Mouse (Mus musculus): ENCODE results near the gene Efcab7. TPM values are rescaled to one million over a fixed set of nuclear protein-coding genes. Genes with fewer than 3 reads are reported as not detected.

Gene Efcab7
- total RNA-seq, 2 experiments from 2014 or later: 6.5 to 7.5 TPM

GRCm38 (mm10) chr4:99941655-99942414 is 112.8 kb downstream of the Efcab7 start:
- DNase-seq (ENCODE audit: low spot score in 2 of 2): no peak

- DNase-seq (ENCODE audit: low spot score in 2 of 2): no peak
These were observed 115.6 kb downstream of the Efcab7 start for GRCm38 (mm10) chr4:99944606-99945005.

DNA sequence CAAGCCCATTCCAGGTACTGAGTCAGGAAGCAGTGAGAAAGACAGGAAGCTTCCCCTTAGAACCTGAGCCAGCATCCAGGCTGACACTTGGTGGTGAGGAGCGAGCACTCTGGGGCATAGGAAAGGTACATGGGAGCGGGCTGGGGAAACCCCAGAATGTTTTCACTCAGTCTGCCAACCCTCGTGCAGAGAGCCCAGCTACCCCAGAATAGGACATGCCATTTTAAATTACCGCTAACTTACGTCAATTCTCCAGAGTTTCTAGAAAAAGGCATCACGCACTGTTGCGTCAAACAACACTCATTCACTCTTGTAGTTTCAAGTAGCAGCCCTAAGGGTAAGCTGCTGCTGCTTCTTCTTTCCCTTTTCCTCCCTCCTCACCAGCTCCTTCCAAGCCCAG is 116.0 kb downstream of the Efcab7 start:
- DNase-seq (ENCODE audit: low spot score in 2 of 2): no peak

- DNase-seq (ENCODE audit: low spot score in 2 of 2): no peak
These were observed 117.5 kb downstream of the Efcab7 start for GRCm38 (mm10) chr4:99946516-99946915.

DNA sequence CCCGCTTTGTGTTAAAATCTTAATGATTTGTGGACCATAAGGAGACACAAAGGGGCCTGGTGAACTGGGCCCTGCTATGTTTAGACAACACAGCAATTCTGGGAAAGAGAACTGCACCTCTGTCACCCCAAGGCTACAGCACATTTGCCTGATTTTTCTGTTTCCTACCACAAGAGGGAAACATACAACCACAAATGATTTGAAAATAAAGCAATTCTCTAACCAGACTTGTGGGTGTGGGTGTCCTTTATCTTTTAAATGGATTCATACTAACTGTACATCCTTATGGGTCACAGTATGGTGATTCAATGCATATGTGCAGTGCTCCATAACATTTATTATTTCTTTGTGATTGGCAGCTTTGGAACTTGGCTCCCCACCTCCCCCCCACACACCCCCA is 118.2 kb downstream of the Efcab7 start:
- DNase-seq (ENCODE audit: low spot score in 2 of 2): peak in 1 of 2 experiments; percentile 40

- DNase-seq (ENCODE audit: low spot score in 2 of 2): no peak
These were observed 118.9 kb downstream of the Efcab7 start for GRCm38 (mm10) chr4:99947896-99948295.

- DNase-seq (ENCODE audit: low spot score in 2 of 2): no peak
These were observed 124.9 kb downstream of the Efcab7 start for GRCm38 (mm10) chr4:99953904-99954303.

GRCm38 (mm10) chr4:99955396-99955795 is 126.4 kb downstream of the Efcab7 start:
- DNase-seq (ENCODE audit: low spot score in 2 of 2): no peak

DNA sequence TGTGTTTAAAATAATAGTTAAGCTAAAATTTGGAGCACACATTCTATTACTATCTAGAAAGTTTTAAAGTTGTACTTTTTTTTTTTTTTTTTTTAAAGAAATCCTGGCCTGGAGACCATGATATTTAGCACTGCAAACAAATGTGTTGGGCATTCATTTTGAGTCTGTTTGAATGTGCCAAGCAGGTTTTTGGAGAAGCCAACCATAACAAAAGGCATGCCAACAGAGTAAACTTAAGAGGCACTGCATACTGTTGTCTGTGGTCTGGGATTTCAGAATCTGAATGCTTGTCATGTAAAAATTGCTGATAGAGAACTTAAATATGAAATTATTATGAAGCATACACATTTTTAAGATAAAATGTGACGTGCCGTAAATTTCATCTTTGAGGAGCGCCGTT is 128.2 kb downstream of the Efcab7 start:
- no peak for DNase-seq (ENCODE audit: low spot score in 2 of 2)

DNA sequence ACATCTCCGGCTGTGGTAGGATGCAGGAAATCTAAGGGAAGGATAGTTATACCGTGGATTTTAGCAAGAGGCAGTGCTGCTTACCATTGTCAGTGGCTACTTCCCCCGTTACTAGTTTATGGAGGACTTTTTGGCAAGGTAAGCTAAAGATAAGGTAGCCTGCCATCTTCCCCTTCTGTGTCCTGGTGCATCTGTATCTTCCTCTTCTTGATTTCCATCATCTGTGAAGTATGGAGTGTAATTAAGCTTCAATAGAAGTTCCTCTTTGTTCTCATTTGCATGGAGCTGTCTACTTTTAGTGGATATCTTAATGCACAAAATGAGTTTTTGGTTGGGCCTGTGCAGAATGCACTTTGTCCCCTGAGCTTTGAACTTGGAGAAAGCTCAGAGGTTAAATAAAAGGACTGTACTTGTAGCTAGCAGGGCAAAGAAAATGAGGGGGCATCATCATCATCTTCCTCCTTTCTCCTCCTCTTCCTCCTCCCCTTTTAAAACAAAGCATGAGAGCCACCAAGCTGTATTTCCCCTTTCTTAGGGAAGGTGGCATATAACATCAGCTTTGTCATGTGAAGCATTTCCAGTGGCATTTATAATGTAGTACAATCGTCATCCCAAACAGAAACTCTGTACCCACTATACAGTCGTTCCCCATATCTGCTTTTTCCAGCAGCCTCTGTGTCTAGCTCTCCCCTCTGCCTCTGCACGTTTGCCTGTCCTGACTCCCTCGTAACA is 129.3 kb downstream of the Efcab7 start:
- no peak for DNase-seq (ENCODE audit: low spot score in 2 of 2)

- DNase-seq (ENCODE audit: low spot score in 2 of 2): no peak
These were observed 130.3 kb downstream of the Efcab7 start for GRCm38 (mm10) chr4:99959308-99959707.

Other genes starting within 250 kb of the Efcab7 start
- not detected for gene Foxd3, start 172.9 kb upstream of the Efcab7 start, total RNA-seq (2021)
- gene Alg6, start 113.5 kb upstream of the Efcab7 start, total RNA-seq (2021): 10 to 100 TPM in 1 of 2 experiments, 1 to 10 TPM in 1; 9.9 to 11.4 TPM
- 10 to 100 TPM; 65.0 to 67.9 TPM for gene Pgm1, start 100.2 kb downstream of the Efcab7 start, total RNA-seq (2021)
- 1 to 10 TPM; 6.1 to 6.2 TPM for gene Itgb3bp, start 100.6 kb downstream of the Efcab7 start, total RNA-seq (2021)

All from layer of hippocampus, adult 18-20 months (tissue).